Mouse (Mus musculus) stomach, postnatal 0 days (tissue): ENCODE measurements at regions not wholly inside any gene's neighbourhood (a gene's known extent, or its start where the extent isn't known, plus 50 kb on each side); places are given as distances from the start of the nearest gene placed in this dataset.
"Not testable (repeated sequence)": the region's sequence is repeated elsewhere in the genome, so short reads cannot be mapped to it uniquely, and the experiment has no call there.

Source experiments
- ATAC-seq: fragments of 200-750 bp; cut with Nextera tagmentation; 2 replicates; pipeline ENCODE4 v1.8.0; 2017; ENCODE audit not compliant: low FRiP score, low TSS enrichment
- DNase-seq: peaks from one replicate; pipeline ENCODE4 v3.0.0-alpha.2; 2016; ENCODE audit warnings: low spot score
- H3K27ac ChIP-seq: fragments of 300-500 bp; sonication (generic); replicated peaks from 2 replicates; pipeline ENCODE4 v1.5.1; 2014; ENCODE audit warnings: mild to moderate bottlenecking, control low read depth
- H3K27me3 ChIP-seq: fragments of 300-500 bp; sonication (generic); 2 replicates; pipeline ENCODE4 v1.6.1; 2014; ENCODE audit warnings: low read length; ENCODE audit not compliant: control insufficient read depth, insufficient read depth
- H3K36me3 ChIP-seq: fragments of 300-500 bp; sonication (generic); 2 replicates; pipeline ENCODE4 v1.6.1; 2014; ENCODE audit warnings: low read length, mixed read lengths; ENCODE audit not compliant: control insufficient read depth, insufficient read depth
- H3K4me1 ChIP-seq: fragments of 300-500 bp; sonication (generic); replicated peaks from 2 replicates; pipeline ENCODE4 v1.6.1; 2014; ENCODE audit warnings: antibody characterized with exemption; ENCODE audit not compliant: control insufficient read depth, insufficient read depth
- H3K4me2 ChIP-seq: fragments of 300-500 bp; sonication (generic); replicated peaks from 2 replicates; pipeline ENCODE4 v1.6.1; 2014; ENCODE audit warnings: low read depth, mild to moderate bottlenecking, control low read depth, moderate library complexity
- H3K4me3 ChIP-seq: fragments of 300-500 bp; sonication (generic); 2 replicates; pipeline ENCODE4 v1.5.1; 2014; ENCODE audit warnings: low read depth, low read length, control low read depth
- H3K9ac ChIP-seq: fragments of 300-500 bp; sonication (generic); 2 replicates; pipeline ENCODE4 v1.6.1; 2014; ENCODE audit warnings: mild to moderate bottlenecking, low read length, control low read depth, mixed read lengths
- H3K9me3 ChIP-seq: fragments of 300-500 bp; sonication (generic); 2 replicates; pipeline ENCODE4 v1.6.1; 2016; ENCODE audit warnings: low read length; ENCODE audit not compliant: control insufficient read depth
- CTCF ChIP-seq: IDR thresholded peaks from 2 replicates; pipeline ENCODE4 v1.5.1; 2016; ENCODE audit warnings: antibody characterized with exemption, low read depth, mild to moderate bottlenecking, moderate library complexity
- EP300 ChIP-seq: optimal IDR thresholded peaks from 2 replicates; pipeline ENCODE3; 2016; ENCODE audit warnings: antibody characterized with exemption
- WGBS: fragments of 180-500 bp; shearing (Covaris S2); extraction: QIAGEN DNeasy Blood & Tissue Kit; methylation state at CpG from one replicate; pipeline ENCODE4 v1.1.7; 2014; 5-methylcytosine and 5-hydroxymethylcytosine counted together

DNA sequence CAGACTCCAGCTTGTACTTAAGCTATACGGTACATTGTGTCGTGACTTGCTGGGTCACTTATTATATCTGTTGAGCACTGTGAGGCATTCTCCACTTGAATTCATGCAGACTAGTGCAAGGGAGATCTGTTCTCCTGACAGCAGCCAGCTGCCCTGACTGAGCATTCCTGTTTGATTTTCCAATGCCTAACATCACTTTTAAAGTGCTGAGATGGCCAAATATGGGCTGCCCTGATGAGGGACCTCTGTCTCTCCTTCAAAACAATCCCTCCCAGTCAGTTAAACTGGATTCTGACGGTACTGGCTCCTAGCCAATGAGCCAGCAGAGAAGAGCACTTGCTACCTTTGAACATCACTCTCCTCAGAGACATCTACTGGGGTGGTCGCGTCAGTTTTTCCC, 57.6 kb upstream of the Lekr1 start:
- Histone ChIP-seq H3K4me1 (no peaks in the 10 kb centered on the region), H3K27ac (no peak overlapping the region), H3K9ac (no peak overlapping the region), H3K4me2 (no peak overlapping the region), H3K9me3 (no peaks in the 10 kb centered on the region), H3K4me3 (no peak overlapping the region), H3K36me3 (no peaks in the 10 kb centered on the region), H3K27me3 (no peaks in the 10 kb centered on the region)
- ATAC-seq (no peak), DNase-seq (no peak)
- no peak for TF ChIP-seq CTCF
- TF ChIP-seq EP300 = no peak
- WGBS = 35% methylated on average over 5 of the region's 5 CpGs

DNA sequence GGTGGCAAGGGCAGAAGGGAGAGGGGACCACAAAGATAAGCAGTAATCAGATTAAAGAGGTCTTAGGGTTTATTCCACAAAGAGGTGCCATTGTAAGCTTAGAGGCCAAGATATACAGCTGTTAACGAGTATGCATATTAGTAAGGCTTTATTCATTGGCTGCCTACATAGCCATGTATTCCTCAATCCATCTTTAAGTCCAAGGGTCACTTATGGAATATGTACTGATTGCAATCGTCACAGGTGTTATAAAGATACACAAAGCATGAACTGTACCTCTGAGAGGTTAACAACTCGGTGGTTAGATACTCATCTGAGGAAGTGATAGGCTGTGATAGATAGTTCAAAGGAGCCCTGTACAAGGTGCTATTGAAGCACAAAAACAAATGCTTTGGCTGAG, 54.3 kb upstream of the Lekr1 start:
- H3K27ac ChIP-seq = no peak overlapping the region; the same call in 1 of the 2 replicates
- no peaks in the 10 kb centered on the region for H3K36me3 ChIP-seq
- H3K4me1 ChIP-seq = no peaks in the 10 kb centered on the region
- no peaks in the 10 kb centered on the region for H3K9me3 ChIP-seq
- 57% methylated on average over 3 of the region's 3 CpGs for WGBS
- ATAC-seq (no peak), DNase-seq (no peak)
- TF ChIP-seq EP300 (no peak), CTCF (no peak)
- no peak overlapping the region for H3K4me3 ChIP-seq
- no peaks in the 10 kb centered on the region for H3K27me3 ChIP-seq
- no peak overlapping the region for H3K4me2 ChIP-seq
- no peak overlapping the region for H3K9ac ChIP-seq

- H3K4me2 ChIP-seq = no peak overlapping the region
- H3K9ac ChIP-seq = no peak overlapping the region
- ATAC-seq (no peak), DNase-seq (no peak)
- peak overlapping the region; percentile 45; the same call in 1 of the 2 replicates for H3K27ac ChIP-seq
- WGBS = 35% methylated on average over 6 of the region's 6 CpGs
- H3K9me3 ChIP-seq = no peaks in the 10 kb centered on the region
- H3K27me3 ChIP-seq = no peaks in the 10 kb centered on the region
- no peaks in the 10 kb centered on the region for H3K4me1 ChIP-seq
- TF ChIP-seq CTCF (no peak), EP300 (no peak)
- no peaks in the 10 kb centered on the region for H3K36me3 ChIP-seq
- no peak overlapping the region for H3K4me3 ChIP-seq
These were observed 53.6 kb upstream of the Lekr1 start for GRCm38 (mm10) chr3:65612387-65612786.

DNA sequence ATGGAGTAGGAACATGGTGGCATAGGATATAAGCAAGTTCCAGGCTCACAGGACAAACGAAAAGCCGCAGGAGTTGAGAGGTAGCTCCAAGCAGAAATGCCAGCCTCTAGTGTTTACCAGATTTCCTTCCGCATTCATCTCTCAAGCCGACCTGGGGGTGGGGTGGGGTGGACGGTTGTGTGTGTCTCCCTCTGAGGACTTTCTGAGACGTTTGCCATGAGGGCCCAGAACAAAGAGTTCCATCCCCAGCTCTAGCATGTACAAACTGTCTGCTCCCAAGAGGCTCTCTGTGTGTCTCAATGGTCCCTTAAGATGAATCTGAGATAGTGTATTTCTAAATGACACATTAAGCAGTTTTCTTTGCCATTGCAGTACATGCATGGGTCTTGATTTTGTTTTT, 53.1 kb upstream of the Lekr1 start:
- no peaks in the 10 kb centered on the region for H3K27me3 ChIP-seq

GRCm38 (mm10) chr3:65614901-65615300, 51.1 kb upstream of the Lekr1 start:
- H3K27me3 ChIP-seq, H3K4me2 ChIP-seq, DNase-seq, H3K4me1 ChIP-seq, H3K9ac ChIP-seq, H3K27ac ChIP-seq, H3K4me3 ChIP-seq, H3K9me3 ChIP-seq, H3K36me3 ChIP-seq, ATAC-seq: not testable (repeated sequence)
- 89% methylated on average over 8 of the region's 8 CpGs for WGBS

More for the DNA sequence above, 53.1 kb upstream of the Lekr1 start:
- H3K4me2 ChIP-seq = no peak overlapping the region
- ATAC-seq (no peak), DNase-seq (no peak)
- H3K4me1 ChIP-seq = no peaks in the 10 kb centered on the region
- 41% methylated on average over 6 of the region's 6 CpGs for WGBS
- peak overlapping the region; percentile 45; the same call in 1 of the 2 replicates for H3K27ac ChIP-seq
- H3K4me3 ChIP-seq = no peak overlapping the region
- TF ChIP-seq CTCF (no peak), EP300 (no peak)
- no peak overlapping the region for H3K9ac ChIP-seq
- H3K36me3 ChIP-seq = no peaks in the 10 kb centered on the region
- H3K9me3 ChIP-seq = no peaks in the 10 kb centered on the region
